Mouse (Mus musculus) kidney, embryonic 15.5 days (tissue): ENCODE measurements around the gene C730034F03Rik. TPM values are rescaled to one million over a fixed set of nuclear protein-coding genes. Genes with fewer than 3 reads are reported as not detected.
A peak's percentile ranks its signal among the peaks of the same experiment; 100 is the strongest.
"Not testable (repeated sequence)": the region's sequence is repeated elsewhere in the genome, so short reads cannot be mapped to it uniquely, and the experiment has no call there.

Source experiments
- ATAC-seq: fragments of 200-750 bp; cut with Nextera tagmentation; replicated peaks from 2 replicates; pipeline ENCODE4 v1.8.0; 2017; ENCODE audit warnings: moderate TSS enrichment; ENCODE audit not compliant: low FRiP score
- H3K27ac ChIP-seq: fragments of 300-500 bp; sonication (generic); 2 replicates; pipeline ENCODE4 v1.5.1; 2015; ENCODE audit warnings: mild to moderate bottlenecking, inconsistent platforms
- H3K27me3 ChIP-seq: fragments of 300-500 bp; sonication (generic); 2 replicates; pipeline ENCODE4 v1.6.1; 2015; ENCODE audit warnings: inconsistent platforms
- H3K36me3 ChIP-seq: fragments of 300-500 bp; sonication (generic); 2 replicates; pipeline ENCODE4 v1.6.1; 2015; ENCODE audit warnings: inconsistent platforms
- H3K4me1 ChIP-seq: fragments of 300-500 bp; sonication (generic); 2 replicates; pipeline ENCODE4 v1.6.1; 2015; ENCODE audit warnings: inconsistent platforms
- H3K4me2 ChIP-seq: fragments of 300-500 bp; sonication (generic); 2 replicates; pipeline ENCODE4 v1.6.1; 2015; ENCODE audit warnings: moderate library complexity, mild to moderate bottlenecking, inconsistent platforms
- H3K4me3 ChIP-seq: fragments of 300-500 bp; sonication (generic); replicated peaks from 2 replicates; pipeline ENCODE4 v1.5.1; 2015; ENCODE audit warnings: mild to moderate bottlenecking, inconsistent platforms
- H3K9ac ChIP-seq: fragments of 300-500 bp; sonication (generic); 2 replicates; pipeline ENCODE4 v1.6.1; 2015; ENCODE audit warnings: mild to moderate bottlenecking, inconsistent platforms
- H3K9me3 ChIP-seq: fragments of 300-500 bp; sonication (generic); replicated peaks from 2 replicates; pipeline ENCODE4 v1.6.1; 2016; ENCODE audit warnings: inconsistent platforms
- whole genome bisulfite sequencing: fragments of 180-500 bp; shearing (Covaris S2); methylation state at CpG from one replicate; pipeline ENCODE4 v1.1.7; 2015; ENCODE audit warnings: mixed read lengths; 5-methylcytosine and 5-hydroxymethylcytosine counted together
- polyA plus RNA-seq: library from polyadenylated mRNA; unstranded; fragments of >200 nt; fragmentation: Nextera tagmentation; extraction: Ambion mirVana; gene quantifications from 2 replicates; pipeline ENCODE4 v1.2.1, GENCODE M21; 2015

The C730034F03Rik gene
- polyA plus RNA-seq, 1 experiment from 2014 or later = 3.8 TPM

DNA sequence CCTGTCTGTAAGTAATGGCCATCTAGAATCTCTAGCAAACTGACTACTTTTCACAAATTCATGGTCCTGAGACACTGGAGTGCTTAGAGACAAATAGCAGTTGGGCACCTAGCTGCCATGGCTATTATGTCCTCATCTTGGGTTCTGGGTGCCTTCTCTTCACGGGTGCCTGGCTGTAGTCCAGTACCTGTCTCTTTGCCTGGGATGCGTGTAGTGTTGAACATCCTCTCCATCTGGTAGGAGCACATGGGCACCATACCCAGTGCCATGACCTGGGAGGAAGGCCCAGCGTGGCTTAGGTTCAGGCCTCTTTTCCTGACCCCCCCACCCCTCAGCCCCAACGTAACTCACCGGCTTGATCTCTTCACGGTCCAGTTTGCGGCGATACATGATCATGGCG, 7.5 kb upstream of the C730034F03Rik start:
- Histone ChIP-seq H3K27me3 (no peaks in the 10 kb centered on the region), H3K36me3 (peaks cover 34% of the 10 kb centered on the region), H3K4me3 (no peak overlapping the region), H3K4me2 (no peak overlapping the region), H3K9me3 (no peaks in the 10 kb centered on the region), H3K27ac (no peak overlapping the region), H3K9ac (no peak overlapping the region), H3K4me1 (peaks cover 7% of the 10 kb centered on the region)
- WGBS = 87% methylated on average over 9 of the region's 9 CpGs
- ATAC-seq = no peak

GRCm38 (mm10) chr15:89424621-89425020, 4.8 kb upstream of the C730034F03Rik start:
- H3K4me3 ChIP-seq = no peak overlapping the region
- no peaks in the 10 kb centered on the region for H3K27me3 ChIP-seq
- peaks cover 16% of the 10 kb centered on the region for H3K4me1 ChIP-seq
- WGBS = 86% methylated on average over 8 of the region's 8 CpGs
- H3K27ac ChIP-seq = no peak overlapping the region
- no peak overlapping the region for H3K4me2 ChIP-seq
- no peaks in the 10 kb centered on the region for H3K9me3 ChIP-seq
- no peak overlapping the region for H3K9ac ChIP-seq
- no peak for ATAC-seq
- peaks cover 32% of the 10 kb centered on the region for H3K36me3 ChIP-seq

DNA sequence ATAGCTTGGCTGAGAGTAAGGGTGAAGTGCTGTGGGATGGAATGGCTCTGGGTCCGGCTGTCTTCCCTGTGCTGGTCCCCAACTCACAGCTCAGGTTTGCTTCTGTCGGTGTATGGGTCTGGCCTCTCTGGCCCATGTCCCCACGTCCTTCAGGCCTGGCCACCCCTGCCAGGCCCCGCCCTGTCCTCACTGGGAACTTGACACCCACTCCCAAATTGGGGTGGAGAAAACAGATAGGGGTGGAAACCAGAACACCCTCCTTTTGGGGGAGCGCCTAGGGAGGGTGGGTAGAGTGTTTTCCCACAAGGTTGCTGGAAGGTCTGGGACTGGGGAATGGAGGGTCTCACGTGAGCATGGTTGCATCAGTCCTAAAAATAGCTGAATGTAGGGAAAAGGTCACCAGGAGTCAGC, 3.7 kb upstream of the C730034F03Rik start, which contains the start of gene Cpt1b:
Gene Cpt1b, minus strand, starts transcription at position 153 of the 411 bp plus-strand sequence.
- Histone ChIP-seq H3K27me3 (no peaks in the 10 kb centered on the region), H3K4me3 (no peak within 1 kb of the TSS), H3K27ac (no peak within 1 kb of the TSS), H3K4me1 (peaks cover 23% of the 10 kb centered on the region), H3K36me3 (peaks cover 27% of the 10 kb centered on the region), H3K4me2 (peak within 1 kb of the TSS; percentile 45), H3K9ac (no peak within 1 kb of the TSS), H3K9me3 (no peaks in the 10 kb centered on the region)
- WGBS = 31% methylated on average over 6 of the region's 6 CpGs
- no peak for ATAC-seq

GRCm38 (mm10) chr15:89426716-89427115, 2.7 kb upstream of the C730034F03Rik start:
- WGBS = 95% methylated on average over 10 of the region's 10 CpGs
- Histone ChIP-seq H3K27me3 (no peaks in the 10 kb centered on the region), H3K9ac (no peak overlapping the region), H3K4me2 (no peak overlapping the region), H3K36me3 (peaks cover 27% of the 10 kb centered on the region), H3K27ac (no peak overlapping the region), H3K9me3 (no peaks in the 10 kb centered on the region), H3K4me1 (peaks cover 27% of the 10 kb centered on the region), H3K4me3 (no peak overlapping the region)
- no peak for ATAC-seq

DNA sequence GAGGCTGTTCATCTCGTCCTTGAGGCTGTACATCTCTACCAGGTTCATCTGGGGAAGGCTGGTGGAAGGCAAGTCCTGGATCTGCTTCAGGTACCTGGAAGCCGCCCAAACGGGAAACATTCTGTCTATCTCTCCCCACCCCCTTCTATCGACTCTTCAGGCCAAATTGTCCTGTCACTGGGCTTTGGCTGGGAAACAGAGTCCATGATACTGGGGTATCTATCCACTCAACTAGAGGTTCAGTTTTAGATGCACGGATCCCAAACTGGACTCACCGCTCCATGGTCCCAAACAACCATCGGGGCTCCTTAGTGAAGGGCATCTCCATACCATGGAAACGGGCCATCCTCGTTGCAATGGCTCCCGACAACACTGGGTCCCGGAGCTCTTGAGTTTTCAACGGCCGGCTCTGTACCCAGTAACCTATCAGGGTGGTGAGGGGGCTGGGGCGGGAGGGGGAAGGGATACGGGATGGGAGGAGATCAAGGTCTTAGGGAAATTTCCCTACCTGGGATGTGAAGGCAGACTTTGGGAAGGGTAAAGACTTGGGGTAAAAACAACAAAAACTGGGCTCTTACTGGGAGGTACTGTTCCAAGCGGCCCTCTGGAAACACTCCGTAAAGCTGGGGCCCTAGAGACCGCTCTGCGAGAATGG, 1.1 kb upstream of the C730034F03Rik start:
- peak overlapping the region; percentile 92 for H3K4me3 ChIP-seq
- no peak overlapping the region for H3K27ac ChIP-seq
- H3K9ac ChIP-seq = peak overlapping the region; percentile 81
- ATAC-seq = no peak
- 85% methylated on average over 19 of the region's 19 CpGs for WGBS
- H3K27me3 ChIP-seq = no peaks in the 10 kb centered on the region
- peak overlapping the region; percentile 94 for H3K4me2 ChIP-seq
- peaks cover 27% of the 10 kb centered on the region for H3K4me1 ChIP-seq
- H3K9me3 ChIP-seq = no peaks in the 10 kb centered on the region
- H3K36me3 ChIP-seq = peaks cover 27% of the 10 kb centered on the region

DNA sequence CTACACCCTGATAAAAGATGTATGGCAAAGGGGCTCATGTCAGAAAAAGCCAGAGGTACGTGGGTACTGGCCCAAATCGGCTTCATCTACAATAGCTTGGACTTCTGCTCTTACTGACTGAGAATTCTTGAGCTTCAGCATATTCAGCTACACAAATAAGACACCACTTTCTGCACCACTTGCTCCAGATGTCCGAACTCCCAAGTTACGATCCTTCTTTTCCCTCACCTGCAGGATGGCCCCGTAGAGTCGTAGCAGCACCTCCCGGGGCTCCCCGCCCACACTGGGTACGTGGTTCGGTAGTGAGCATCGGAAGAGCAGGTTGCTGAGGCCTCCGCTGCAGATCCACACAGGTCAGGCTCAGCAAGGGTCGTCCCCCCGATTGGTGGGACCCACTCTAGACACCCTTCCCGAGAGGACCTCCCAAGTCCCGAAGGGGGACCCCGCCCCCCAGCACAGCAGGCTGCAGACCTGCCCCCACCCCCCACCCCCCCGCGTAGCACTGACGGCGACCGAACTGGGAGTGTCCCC, 503 bp upstream of the C730034F03Rik start:
- WGBS = 5% methylated on average over 22 of the region's 22 CpGs
- Histone ChIP-seq H3K4me3 (peak overlapping the region; percentile 92), H3K9me3 (no peaks in the 10 kb centered on the region), H3K36me3 (peaks cover 27% of the 10 kb centered on the region), H3K27me3 (no peaks in the 10 kb centered on the region), H3K4me1 (peaks cover 27% of the 10 kb centered on the region), H3K4me2 (peak overlapping the region; percentile 94), H3K27ac (peak overlapping the region; percentile 99), H3K9ac (peak overlapping the region; percentile 81)
- ATAC-seq = peak; percentile 57

- peak overlapping the region; percentile 99 for H3K27ac ChIP-seq
- WGBS = 44% methylated on average over 6 of the region's 6 CpGs
Observed at GRCm38 (mm10) chr15:89430341-89430740, 952 bp downstream of the C730034F03Rik start.

DNA sequence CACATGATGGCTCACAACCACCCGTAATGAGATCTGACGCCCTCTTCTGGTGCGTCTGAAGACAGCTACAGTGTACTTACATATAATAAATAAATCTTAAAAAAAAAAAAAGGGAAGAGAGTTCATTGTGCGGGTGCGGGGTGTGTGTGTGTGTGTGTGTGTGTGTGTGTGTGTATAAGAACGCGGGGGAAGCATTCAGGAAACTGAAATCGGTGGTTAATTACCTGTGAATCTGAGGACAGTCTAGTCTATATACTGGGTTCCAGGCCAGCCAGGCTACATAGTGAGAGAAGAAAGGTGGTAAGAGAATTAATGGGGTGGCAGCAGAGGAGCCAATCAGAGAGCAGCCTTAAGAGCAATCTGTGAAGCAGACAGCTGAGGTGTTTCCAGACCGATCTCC, 1.4 kb downstream of the C730034F03Rik start:
- Histone ChIP-seq H3K4me1 (peaks cover 23% of the 10 kb centered on the region), H3K36me3 (peaks cover 25% of the 10 kb centered on the region)
- H3K9ac ChIP-seq, H3K4me2 ChIP-seq, H3K4me3 ChIP-seq, H3K27ac ChIP-seq, H3K9me3 ChIP-seq, H3K27me3 ChIP-seq, ATAC-seq: not testable (repeated sequence)
- 83% methylated on average over 9 of the region's 9 CpGs for WGBS

More at GRCm38 (mm10) chr15:89430341-89430740, 952 bp downstream of the C730034F03Rik start:
- no peak for ATAC-seq
- no peaks in the 10 kb centered on the region for H3K27me3 ChIP-seq
- H3K36me3 ChIP-seq = peaks cover 27% of the 10 kb centered on the region
- H3K9ac ChIP-seq = peak overlapping the region; percentile 81
- H3K4me3 ChIP-seq = peak overlapping the region; percentile 92
- peak overlapping the region; percentile 94 for H3K4me2 ChIP-seq
- H3K9me3 ChIP-seq = no peaks in the 10 kb centered on the region
- peaks cover 27% of the 10 kb centered on the region for H3K4me1 ChIP-seq

DNA sequence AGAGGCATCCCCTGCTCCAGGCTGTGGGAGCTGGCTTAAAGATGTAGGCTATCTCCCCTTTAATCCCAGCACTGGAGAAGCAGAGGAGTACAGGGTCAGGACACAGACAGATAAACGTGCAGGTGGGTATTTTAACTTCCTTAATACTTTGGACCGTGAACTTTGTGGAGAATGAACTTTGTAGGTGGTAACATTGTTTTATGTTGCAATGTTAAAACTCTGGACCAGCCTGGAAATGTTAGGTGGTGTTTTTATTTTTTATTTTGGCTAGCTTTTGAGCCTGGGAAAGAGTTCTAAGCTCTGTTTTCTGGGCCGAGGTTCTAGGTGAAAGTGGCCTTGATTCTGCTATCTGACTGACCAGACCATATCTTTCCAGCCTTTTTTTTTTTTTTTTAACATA, 1.9 kb downstream of the C730034F03Rik start:
- Histone ChIP-seq H3K9me3 (no peaks in the 10 kb centered on the region), H3K9ac (no peak overlapping the region), H3K4me1 (peaks cover 20% of the 10 kb centered on the region), H3K36me3 (peaks cover 20% of the 10 kb centered on the region), H3K27me3 (no peaks in the 10 kb centered on the region), H3K4me3 (no peak overlapping the region), H3K4me2 (no peak overlapping the region), H3K27ac (no peak overlapping the region)
- no peak for ATAC-seq
- WGBS = 88% methylated on average over 3 of the region's 3 CpGs

DNA sequence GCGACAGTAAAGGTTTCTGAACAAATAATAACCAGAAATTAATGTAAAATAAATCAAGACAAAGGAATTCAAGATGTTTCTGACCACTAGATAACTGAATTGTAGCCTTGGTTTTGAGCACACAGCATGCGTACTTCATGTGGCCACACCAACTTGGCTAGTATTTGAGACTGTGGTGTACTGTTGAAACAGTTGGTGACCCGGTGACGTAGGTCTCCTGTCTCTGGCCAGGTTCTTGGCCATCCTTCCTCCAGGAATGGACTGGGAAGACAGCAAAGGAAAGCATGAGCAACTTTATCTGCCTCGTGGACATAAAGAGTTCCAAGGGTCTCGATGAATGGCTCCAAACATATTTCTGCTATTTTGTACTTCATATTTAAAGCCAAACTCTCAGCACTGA, 2.4 kb downstream of the C730034F03Rik start:
- peaks cover 20% of the 10 kb centered on the region for H3K4me1 ChIP-seq
- H3K27ac ChIP-seq = no peak overlapping the region
- no peak overlapping the region for H3K4me2 ChIP-seq
- H3K27me3 ChIP-seq = no peaks in the 10 kb centered on the region
- no peaks in the 10 kb centered on the region for H3K9me3 ChIP-seq
- no peak for ATAC-seq
- 90% methylated on average over 6 of the region's 6 CpGs for WGBS
- H3K36me3 ChIP-seq = peaks cover 15% of the 10 kb centered on the region
- no peak overlapping the region for H3K9ac ChIP-seq
- no peak overlapping the region for H3K4me3 ChIP-seq

DNA sequence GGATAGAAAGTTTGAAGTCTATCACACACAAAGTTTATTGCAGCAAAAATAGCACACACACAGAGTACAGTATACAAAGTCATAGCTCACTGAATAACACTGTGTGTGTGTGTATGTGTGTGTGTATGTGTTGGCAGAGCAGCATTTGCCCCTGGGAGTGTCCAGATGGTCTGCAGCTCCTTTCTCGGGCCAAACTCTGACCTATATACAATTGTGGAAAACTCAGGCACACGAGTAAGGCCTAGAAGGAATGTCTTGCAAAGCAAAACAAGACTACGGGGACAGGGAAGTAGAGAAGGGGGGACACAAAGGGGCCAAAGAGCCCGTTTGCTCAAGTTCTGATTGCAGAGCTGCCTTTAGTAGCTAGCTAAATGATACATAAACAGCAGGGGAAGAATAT, 3.6 kb downstream of the C730034F03Rik start:
- no peak overlapping the region for H3K27ac ChIP-seq
- no peak for ATAC-seq
- no peak overlapping the region for H3K9ac ChIP-seq
- 79% methylated on average over 4 of the region's 4 CpGs for WGBS
- H3K9me3 ChIP-seq = no peaks in the 10 kb centered on the region
- peaks cover 20% of the 10 kb centered on the region for H3K4me1 ChIP-seq
- H3K4me3 ChIP-seq = no peak overlapping the region
- peaks cover 3% of the 10 kb centered on the region for H3K36me3 ChIP-seq
- H3K27me3 ChIP-seq = no peaks in the 10 kb centered on the region
- no peak overlapping the region for H3K4me2 ChIP-seq

- Histone ChIP-seq H3K4me3 (no peak overlapping the region), H3K36me3 (no peaks in the 10 kb centered on the region), H3K27me3 (no peaks in the 10 kb centered on the region), H3K4me2 (no peak overlapping the region), H3K9me3 (no peaks in the 10 kb centered on the region), H3K9ac (no peak overlapping the region), H3K27ac (no peak overlapping the region), H3K4me1 (peaks cover 11% of the 10 kb centered on the region)
- ATAC-seq = no peak
- WGBS = 77% methylated on average over 3 of the region's 3 CpGs
Observed at GRCm38 (mm10) chr15:89434136-89434535, 4.7 kb downstream of the C730034F03Rik start.
